Mouse (Mus musculus): ENCODE results near the gene Sstr4.

Sstr4 gene

DNA sequence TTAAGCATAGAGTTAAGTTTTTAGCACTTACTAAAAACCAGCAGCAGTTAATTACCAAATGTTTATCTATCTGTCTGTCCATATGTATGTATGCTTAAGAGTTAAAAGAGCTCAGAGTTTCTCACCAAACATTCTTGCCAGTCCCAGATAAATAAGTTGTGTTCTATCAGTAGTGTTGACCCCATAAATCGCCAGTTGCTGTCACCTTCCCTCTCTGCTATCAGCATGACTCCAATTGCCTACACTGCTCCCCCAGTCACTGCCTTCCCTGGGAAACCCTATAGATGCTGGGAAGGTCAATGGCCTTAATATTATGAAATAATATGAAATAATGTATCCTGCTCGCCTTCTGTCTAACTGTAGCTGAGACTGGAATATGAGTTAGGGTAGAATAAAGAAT lies 37.2 kb downstream of the Sstr4 start:
- no peak for DNase-seq (ENCODE audit: low read depth, low spot score)
- no peaks in the 10 kb centered on the region; the same call in 1 of the 2 replicates for H3K36me3 ChIP-seq (ENCODE audit: control insufficient read depth, insufficient read depth, low read length, poor library complexity, severe bottlenecking)
- no peaks in the 10 kb centered on the region for H3K27me3 ChIP-seq (ENCODE audit: control insufficient read depth, insufficient read depth, low read length, poor library complexity, severe bottlenecking)

DNA sequence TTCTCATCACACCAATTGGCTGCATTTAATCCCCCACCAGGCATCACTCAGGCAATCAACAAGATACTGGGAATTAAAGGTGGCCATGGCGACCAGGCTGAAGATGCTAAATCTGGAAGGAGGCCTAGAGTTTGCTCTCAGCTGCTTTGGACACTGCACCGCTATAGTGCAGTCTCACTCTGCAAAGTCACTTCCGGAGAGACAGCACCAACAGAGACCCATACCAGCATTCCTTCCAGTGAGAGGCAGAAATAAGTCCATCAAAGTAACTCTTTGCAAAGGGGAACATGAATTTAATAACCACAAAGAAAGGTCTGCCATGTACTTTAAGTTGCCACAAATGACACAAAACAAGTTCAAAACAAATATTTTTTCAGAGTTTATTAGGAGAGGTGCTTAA lies 41.1 kb downstream of the Sstr4 start:
- Histone ChIP-seq H3K27me3 (ENCODE audit: control insufficient read depth, insufficient read depth, low read length, poor library complexity, severe bottlenecking) (no peaks in the 10 kb centered on the region), H3K36me3 (ENCODE audit: control insufficient read depth, insufficient read depth, low read length, poor library complexity, severe bottlenecking) (no peaks in the 10 kb centered on the region)
- no peak for DNase-seq (ENCODE audit: low read depth, low spot score)

DNA sequence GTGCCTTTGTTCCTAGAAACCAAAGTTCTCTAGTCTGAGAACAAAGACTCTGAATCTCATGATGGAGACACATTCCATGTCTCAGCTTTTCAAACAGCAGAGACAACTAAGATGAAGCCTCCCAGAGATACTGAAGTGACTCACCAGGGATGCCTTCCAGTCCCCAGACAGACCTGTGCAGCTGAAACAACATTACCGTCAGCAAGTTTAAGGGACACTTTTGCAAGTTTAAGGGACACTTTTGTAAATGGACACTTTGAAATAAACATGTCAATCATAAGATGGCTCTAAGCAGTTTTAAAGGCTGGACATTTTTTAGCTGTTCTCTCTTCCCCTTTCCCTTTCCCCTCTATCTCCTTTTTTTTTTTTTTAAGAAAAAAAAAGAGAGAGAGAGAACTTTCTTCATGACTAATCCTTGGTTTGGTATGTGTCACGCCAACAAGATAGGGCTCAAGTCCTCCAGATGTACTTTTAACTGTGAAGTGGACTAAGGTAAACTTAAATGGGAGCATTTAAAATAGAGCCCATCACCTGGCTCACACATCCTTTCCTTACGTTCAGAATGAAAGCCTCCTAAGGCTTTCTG lies 44.6 kb downstream of the Sstr4 start:
- Histone ChIP-seq H3K27me3 (ENCODE audit: control insufficient read depth, insufficient read depth, low read length, poor library complexity, severe bottlenecking) (no peaks in the 10 kb centered on the region), H3K36me3 (ENCODE audit: control insufficient read depth, insufficient read depth, low read length, poor library complexity, severe bottlenecking) (no peaks in the 10 kb centered on the region)
- DNase-seq (ENCODE audit: low read depth, low spot score): no peak

DNA sequence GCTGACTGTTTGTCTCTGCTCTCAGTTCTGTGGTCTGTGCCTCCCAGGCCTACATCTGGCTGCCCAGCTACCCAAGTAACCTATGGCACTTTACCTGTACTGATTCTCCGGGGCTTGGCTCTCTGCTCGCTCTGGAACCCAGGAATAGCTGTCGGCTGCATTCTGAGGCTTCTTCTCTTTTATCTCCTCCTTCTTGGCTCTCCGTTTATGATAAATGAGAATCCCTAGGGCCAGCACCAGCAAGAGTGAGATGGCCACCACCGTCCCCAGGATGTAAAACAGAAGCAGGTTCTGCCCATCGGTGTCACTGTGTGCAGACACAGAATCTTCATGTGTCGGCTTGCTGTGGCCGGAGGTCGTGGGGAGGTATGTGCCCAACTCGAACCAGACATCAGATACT lies 46.3 kb downstream of the Sstr4 start:
- Histone ChIP-seq H3K27me3 (ENCODE audit: control insufficient read depth, insufficient read depth, low read length, poor library complexity, severe bottlenecking) (no peaks in the 10 kb centered on the region), H3K36me3 (ENCODE audit: control insufficient read depth, insufficient read depth, low read length, poor library complexity, severe bottlenecking) (no peaks in the 10 kb centered on the region)
- no peak for DNase-seq (ENCODE audit: low read depth, low spot score)

DNA sequence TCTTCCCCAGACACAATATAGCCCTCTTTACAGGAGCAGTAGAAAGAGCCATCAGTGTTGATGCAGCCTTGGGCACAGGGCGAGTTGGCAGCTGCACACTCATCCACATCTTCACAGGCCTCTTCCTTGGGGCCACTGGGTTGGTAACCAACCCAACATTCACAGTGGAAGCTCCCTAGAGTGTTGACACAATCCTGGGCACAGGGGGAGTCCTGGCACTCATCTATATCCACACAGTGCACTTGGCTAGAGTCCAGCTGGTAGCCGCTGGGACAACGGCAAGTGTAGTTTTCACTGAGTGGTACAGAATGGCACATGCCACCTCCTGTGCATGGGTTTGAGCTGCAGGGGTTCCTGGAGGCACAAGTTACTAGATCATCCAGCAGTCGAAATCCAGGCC lies 47.0 kb downstream of the Sstr4 start:
- Histone ChIP-seq H3K27me3 (ENCODE audit: control insufficient read depth, insufficient read depth, low read length, poor library complexity, severe bottlenecking) (no peaks in the 10 kb centered on the region), H3K36me3 (ENCODE audit: control insufficient read depth, insufficient read depth, low read length, poor library complexity, severe bottlenecking) (no peaks in the 10 kb centered on the region)
- DNase-seq (ENCODE audit: low read depth, low spot score): peak; percentile 17

DNA sequence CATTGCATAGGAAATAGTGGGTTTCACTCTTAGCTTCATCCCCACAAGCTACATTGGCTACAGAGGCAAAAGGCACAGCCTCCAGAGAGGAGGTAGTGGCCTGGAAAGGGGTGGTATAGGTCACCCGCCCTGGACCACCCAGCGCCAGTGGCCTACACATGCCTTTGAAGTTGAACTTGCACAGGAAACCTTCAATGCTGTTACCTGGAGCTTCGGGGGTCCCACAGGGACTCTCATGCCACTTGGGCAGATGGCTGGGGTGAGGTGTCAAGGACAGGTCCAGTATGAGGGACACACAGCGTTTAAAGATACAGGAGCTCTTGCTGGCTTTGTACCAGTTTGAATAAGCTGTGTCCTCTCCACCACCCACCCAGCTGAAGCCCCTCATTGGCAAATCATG lies 47.6 kb downstream of the Sstr4 start:
- Histone ChIP-seq H3K36me3 (ENCODE audit: control insufficient read depth, insufficient read depth, low read length, poor library complexity, severe bottlenecking) (no peaks in the 10 kb centered on the region), H3K27me3 (ENCODE audit: control insufficient read depth, insufficient read depth, low read length, poor library complexity, severe bottlenecking) (no peaks in the 10 kb centered on the region)
- DNase-seq (ENCODE audit: low read depth, low spot score): no peak

DNA sequence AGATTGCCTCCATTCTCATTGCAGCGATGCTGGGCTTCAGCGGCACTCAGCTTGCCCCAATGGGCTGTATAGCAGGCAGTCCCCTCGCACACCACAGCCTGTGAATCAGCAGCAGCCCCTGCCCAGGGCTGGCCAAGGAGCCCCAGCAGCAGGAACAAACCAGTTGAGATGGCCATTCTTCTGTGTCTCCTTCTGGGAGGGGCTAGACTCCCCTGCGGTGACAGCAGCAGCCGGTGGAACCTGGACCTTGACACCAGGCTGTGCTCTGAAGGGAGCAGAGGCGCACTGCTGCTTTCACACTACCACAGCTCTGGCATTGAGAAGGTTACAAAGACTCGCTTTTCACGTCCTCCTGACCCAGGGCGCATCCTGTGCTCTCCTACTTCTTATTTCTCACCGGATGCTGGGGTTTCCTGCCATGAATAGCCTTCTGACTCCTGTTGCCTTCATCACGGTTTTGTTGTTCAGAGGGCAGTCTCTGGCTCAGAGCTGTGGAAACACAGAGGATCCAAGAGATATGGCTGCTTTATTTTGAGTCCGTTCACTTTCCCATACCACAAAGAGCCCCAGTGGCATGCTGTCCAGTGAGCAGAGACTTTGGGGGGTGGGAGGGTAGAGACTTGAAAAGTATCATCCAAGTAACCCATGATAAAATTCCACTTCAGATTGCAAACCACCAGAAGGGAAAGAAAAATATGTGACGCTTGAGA lies 48.3 kb downstream of the Sstr4 start, which contains the start of gene Cd93:
TSS of gene Cd93 (minus strand) at position 315 of the 710 bp plus-strand sequence.
- H3K36me3 ChIP-seq (ENCODE audit: control insufficient read depth, insufficient read depth, low read length, poor library complexity, severe bottlenecking): no peaks in the 10 kb centered on the region
- DNase-seq (ENCODE audit: low read depth, low spot score): peak; percentile 70
- H3K27me3 ChIP-seq (ENCODE audit: control insufficient read depth, insufficient read depth, low read length, poor library complexity, severe bottlenecking): no peaks in the 10 kb centered on the region

DNA sequence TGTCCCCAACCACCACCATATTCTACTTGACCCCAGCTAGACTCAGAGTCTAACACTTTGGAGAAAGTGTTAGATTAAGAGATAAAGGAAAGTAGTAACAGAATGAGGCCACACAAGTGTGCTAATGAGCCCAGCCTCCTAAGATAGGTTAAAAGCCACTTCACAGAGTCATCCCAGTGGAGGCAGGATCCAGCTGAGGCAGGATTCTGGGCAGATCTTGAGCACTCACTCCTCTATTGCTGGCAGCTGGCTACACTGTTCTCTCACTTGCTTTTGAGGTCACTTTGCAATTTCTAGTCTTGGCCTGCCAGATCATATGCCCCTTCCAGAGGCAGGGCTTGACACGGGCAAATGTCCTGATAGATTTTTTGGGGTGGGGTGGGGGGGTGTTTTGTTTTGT lies 49.3 kb downstream of the Sstr4 start:
- no peak for DNase-seq (ENCODE audit: low read depth, low spot score)
- Histone ChIP-seq H3K27me3 (ENCODE audit: control insufficient read depth, insufficient read depth, low read length, poor library complexity, severe bottlenecking) (no peaks in the 10 kb centered on the region), H3K36me3 (ENCODE audit: control insufficient read depth, insufficient read depth, low read length, poor library complexity, severe bottlenecking) (no peaks in the 10 kb centered on the region)

DNA sequence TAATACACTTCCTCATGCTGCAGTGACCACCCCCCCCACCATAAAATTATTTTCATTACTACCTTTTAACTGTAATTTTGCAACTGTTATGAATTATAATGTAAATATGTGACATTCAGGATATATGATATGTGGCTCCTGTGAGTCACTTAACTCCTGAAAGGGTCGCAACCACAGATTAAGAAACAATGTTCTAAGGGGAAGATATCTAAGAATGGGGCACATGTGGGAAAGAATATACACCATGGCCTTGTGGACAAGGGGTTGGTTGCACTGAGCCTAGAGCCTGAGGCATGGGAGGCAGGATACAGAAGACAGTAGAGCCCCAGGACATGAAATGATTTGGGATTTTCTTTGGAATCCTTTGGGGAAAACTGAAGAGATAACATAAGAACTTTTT lies 50.5 kb downstream of the Sstr4 start:
- H3K27me3 ChIP-seq (ENCODE audit: control insufficient read depth, insufficient read depth, low read length, poor library complexity, severe bottlenecking): no peaks in the 10 kb centered on the region
- DNase-seq (ENCODE audit: low read depth, low spot score): no peak
- H3K36me3 ChIP-seq (ENCODE audit: control insufficient read depth, insufficient read depth, low read length, poor library complexity, severe bottlenecking): no peaks in the 10 kb centered on the region
